Mouse (Mus musculus) CH12.LX (cell line): ENCODE data around the gene Acp1. TPM values are rescaled to one million over a fixed set of nuclear protein-coding genes. Genes with fewer than 3 reads are reported as not detected.
A peak's percentile ranks its signal among the peaks of the same experiment; 100 is the strongest.

Experiments used
- DNase-seq: peaks from one replicate; pipeline ENCODE4 v3.0.0-alpha.2; 2013; ENCODE audit errors: extremely low read depth
- H3K27ac ChIP-seq: 2 replicates; pipeline ENCODE4 v1.5.1; 2012; ENCODE audit warnings: low read depth, mild to moderate bottlenecking, control low read depth, moderate library complexity; ENCODE audit not compliant: insufficient read depth
- H3K27me3 ChIP-seq: replicated peaks from 2 replicates; pipeline ENCODE3; 2012; ENCODE audit warnings: inconsistent platforms
- H3K36me3 ChIP-seq, 2 experiments: replicated peaks in 1 of 2; 2 replicates each; pipeline versions ENCODE3 to v1.6.1; 2012; ENCODE audit warnings: inconsistent platforms in 1 of 2, low read length in 1 of 2, mild to moderate bottlenecking in 1 of 2, mixed read lengths in 1 of 2, moderate library complexity in 1 of 2; ENCODE audit not compliant: control insufficient read depth in 1 of 2, insufficient read depth in 1 of 2
- H3K4me1 ChIP-seq, 2 experiments: 2 replicates each; pipeline ENCODE4 v1.6.1; 2012; ENCODE audit warnings: inconsistent platforms in 1 of 2, moderate library complexity in 1 of 2; ENCODE audit not compliant: insufficient read depth in 2 of 2, control insufficient read depth in 1 of 2
- H3K4me2 ChIP-seq: 2 replicates; pipeline ENCODE4 v1.6.1; 2012; ENCODE audit warnings: low read depth, mild to moderate bottlenecking, control low read depth; ENCODE audit not compliant: poor library complexity, insufficient read depth, severe bottlenecking
- H3K4me3 ChIP-seq, 3 experiments: fragments of 150-350 bp in 1 of 3; sonication (generic) in 1 of 3; replicated peaks in 1 of 3; 2 replicates each; pipeline versions ENCODE3 to v1.5.1; 2011 to 2012; ENCODE audit warnings: low read depth in 2 of 3, low read length in 2 of 3, mild to moderate bottlenecking in 2 of 3, moderate library complexity in 2 of 3, control low read depth in 1 of 3, improper control_type of control experiment in 1 of 3, inconsistent platforms in 1 of 3, mixed read lengths in 1 of 3; ENCODE audit not compliant: poor library complexity in 1 of 3
- H3K79me2 ChIP-seq: replicated peaks from 2 replicates; pipeline ENCODE4 v1.6.1; 2012; ENCODE audit warnings: mild to moderate bottlenecking, moderate library complexity; ENCODE audit not compliant: control insufficient read depth, poor library complexity, insufficient read depth, severe bottlenecking; ENCODE audit errors: extremely low read depth
- H3K9ac ChIP-seq: 2 replicates; pipeline ENCODE4 v1.6.1; 2012; ENCODE audit warnings: low read depth, mild to moderate bottlenecking, control low read depth, moderate library complexity; ENCODE audit not compliant: insufficient read depth
- H3K9me3 ChIP-seq: replicated peaks from 2 replicates; pipeline ENCODE3; 2012; ENCODE audit warnings: low read length, inconsistent platforms, mixed read lengths
- BHLHE40 ChIP-seq: IDR thresholded peaks from 2 replicates; pipeline ENCODE4 v1.6.1; 2011; ENCODE audit warnings: mild to moderate bottlenecking, low read depth, low read length, improper control_type of control experiment
- CHD2 ChIP-seq: IDR thresholded peaks from 2 replicates; pipeline ENCODE4 v1.6.1; 2011; ENCODE audit warnings: low read length, improper control_type of control experiment
- CTCF ChIP-seq, 2 experiments: IDR thresholded peaks in 1 of 2; conservative IDR thresholded peaks in 1 of 2; 2 replicates each; pipeline ENCODE4 v1.5.1; 2011 to 2012; ENCODE audit warnings: low read depth in 2 of 2, low read length in 2 of 2, improper control_type of control experiment in 1 of 2, inconsistent platforms in 1 of 2, mild to moderate bottlenecking in 1 of 2, moderate library complexity in 1 of 2
- EP300 ChIP-seq: IDR thresholded peaks from 2 replicates; pipeline ENCODE4 v1.6.1; 2011; ENCODE audit warnings: low read length, improper control_type of control experiment
- GABPA ChIP-seq: IDR thresholded peaks from 2 replicates; pipeline ENCODE4 v1.6.1; 2012; ENCODE audit warnings: low read depth, low read length, improper control_type of control experiment, inconsistent platforms; ENCODE audit not compliant: insufficient replicate concordance
- HCFC1 ChIP-seq: IDR thresholded peaks from 2 replicates; pipeline ENCODE4 v1.6.1; 2012; ENCODE audit warnings: low read depth, mild to moderate bottlenecking, inconsistent platforms, low read length, improper control_type of control experiment
- IRF4 ChIP-seq: IDR thresholded peaks from 2 replicates; pipeline ENCODE4 v1.6.1; 2014; ENCODE audit warnings: low read depth, mild to moderate bottlenecking, inconsistent platforms, low read length, improper control_type of control experiment
- JUN ChIP-seq: IDR thresholded peaks from 2 replicates; pipeline ENCODE4 v1.6.1; 2011; ENCODE audit warnings: low read depth, mild to moderate bottlenecking, low read length, improper control_type of control experiment, moderate library complexity; ENCODE audit not compliant: insufficient read depth
- JUND ChIP-seq: conservative IDR thresholded peaks from 2 replicates; pipeline ENCODE4 v1.6.1; 2011; ENCODE audit warnings: low read depth, low read length, improper control_type of control experiment
- MAZ ChIP-seq: IDR thresholded peaks from 2 replicates; pipeline ENCODE4 v1.6.1; 2012; ENCODE audit warnings: low read depth, mild to moderate bottlenecking, inconsistent platforms, low read length, improper control_type of control experiment, moderate library complexity
- MXI1 ChIP-seq: IDR thresholded peaks from 2 replicates; pipeline ENCODE4 v1.6.1; 2011; ENCODE audit warnings: mild to moderate bottlenecking, low read depth, low read length, improper control_type of control experiment
- POLR2A ChIP-seq: IDR thresholded peaks from 2 replicates; pipeline ENCODE4 v1.6.1; 2011; ENCODE audit warnings: low read depth, mild to moderate bottlenecking, improper control_type of control experiment, low read length
- RAD21 ChIP-seq: IDR thresholded peaks from 2 replicates; pipeline ENCODE4 v1.6.1; 2011; ENCODE audit warnings: low read depth, mild to moderate bottlenecking, low read length, improper control_type of control experiment, moderate library complexity
- SIN3A ChIP-seq: IDR thresholded peaks from 2 replicates; pipeline ENCODE4 v1.6.1; 2012; ENCODE audit warnings: low read length, improper control_type of control experiment, inconsistent platforms
- SMC3 ChIP-seq: IDR thresholded peaks from 2 replicates; pipeline ENCODE4 v1.6.1; 2011; ENCODE audit warnings: low read depth, low read length, improper control_type of control experiment
- UBTF ChIP-seq: IDR thresholded peaks from 2 replicates; pipeline ENCODE4 v1.6.1; 2012; ENCODE audit warnings: low read depth, mild to moderate bottlenecking, inconsistent platforms, low read length, improper control_type of control experiment, moderate library complexity
- USF2 ChIP-seq: conservative IDR thresholded peaks from 2 replicates; pipeline ENCODE4 v1.6.1; 2011; ENCODE audit warnings: low read depth, low read length, improper control_type of control experiment
- ZNF384 ChIP-seq: IDR thresholded peaks from 2 replicates; pipeline ENCODE4 v1.6.1; 2012; ENCODE audit warnings: low read depth, low read length, improper control_type of control experiment, inconsistent platforms
- dilution Hi-C: fragments of 300-500 bp; cut with MboI; formaldehyde crosslinking; loops from 2 replicates; pipeline ENCODE4 v1.14.3; 2020; ENCODE audit warnings: low sequenced_read_pairs; ENCODE audit not compliant: extremely low pct_unique_long_range_greater_than_20kb, extremely low pct_ligation_motif_present
- in situ Hi-C: fragments of 300-500 bp; cut with MboI; formaldehyde crosslinking; loops from 3 replicates; pipeline ENCODE4 v1.14.3; 2019; ENCODE audit warnings: low sequenced_read_pairs, low pct_ligation_motif_present, low pct_unique_long_range_greater_than_20kb, mixed read lengths
- polyA plus RNA-seq: library from polyadenylated mRNA; unstranded; fragments of >175 nt; gene quantifications from 2 replicates; pipeline ENCODE4 v1.2.1, GENCODE M21; 2012; ENCODE audit warnings: low read depth; ENCODE audit not compliant: insufficient read length
- total RNA-seq, 2 experiments: library from RNA; depleted of rRNA; stranded (reverse); fragments of 300-350 nt in 1 of 2; fragments of >200 nt in 1 of 2; gene quantifications; 2 replicates each; pipeline ENCODE4 v1.2.3; 2012 to 2014

Acp1 gene
- total and polyA plus RNA-seq, 3 experiments, result 85.5 to 198 (median 131) TPM

- Histone ChIP-seq H3K36me3 (no peaks in the 10 kb centered on the region), H3K9me3 (no peaks in the 10 kb centered on the region), H3K79me2 (no peaks in the 10 kb centered on the region), H3K4me1 (no peaks in the 10 kb centered on the region), H3K4me3 (no peak overlapping the region), H3K4me2 (no peak overlapping the region)
- DNase-seq, result no peak
- dilution Hi-C loops, result no loop called here
- TF ChIP-seq MAZ (no peak), CHD2 (no peak), BHLHE40 (no peak), USF2 (no peak), RAD21 (peak; percentile 45), JUN (no peak), GABPA (no peak), SMC3 (peak; percentile 52), JUND (no peak), CTCF (conservative IDR thresholded peaks at IDR 0.05 in 1 of 2, IDR thresholded peaks at IDR 0.05 in 1 of 2; ENCODE audit: low read depth in 2 of 2, low read length in 2 of 2) (peak in 1 of 2 experiments; percentile 56; a peak in 2 of 4 replicates), IRF4 (no peak), SIN3A (no peak), UBTF (no peak)
- TF ChIP-seq, all 38 proteins: peak for 3
- Histone ChIP-seq H3K27me3 (no peaks in the 10 kb centered on the region), H3K9ac (no peak overlapping the region), H3K27ac (no peak overlapping the region)
- in situ Hi-C loops, result no loop called here
These were observed 31.9 kb downstream of the Acp1 start for GRCm38 (mm10) chr12:30879447-30879846.

- Histone ChIP-seq H3K4me3 (no peak overlapping the region), H3K9me3 (no peaks in the 10 kb centered on the region), H3K27ac (no peak overlapping the region), H3K4me2 (no peak overlapping the region), H3K4me1 (0 out of 4 replicates have a peak, but pooled peaks cover 0 to 4% of the 10 kb centered on the region in 2 experiments), H3K9ac (no peak overlapping the region), H3K79me2 (no peaks in the 10 kb centered on the region), H3K27me3 (no peaks in the 10 kb centered on the region), H3K36me3 (no peaks in the 10 kb centered on the region)
- in situ Hi-C loops, result no loop called here
- no peak for DNase-seq
- TF ChIP-seq GABPA (no peak), HCFC1 (no peak), POLR2A (no peak), EP300 (no peak), MXI1 (no peak), ZNF384 (no peak), IRF4 (no peak)
- dilution Hi-C loops, result no loop called here
These were observed 45.6 kb downstream of the Acp1 start for GRCm38 (mm10) chr12:30865781-30866180.
